Mouse (Mus musculus) lung, embryonic 14.5 days (tissue): ENCODE data around the gene Olfr652. TPM values are rescaled to one million over a fixed set of nuclear protein-coding genes. Genes with fewer than 3 reads are reported as not detected.

Experiments
- ATAC-seq: fragments of 200-750 bp; cut with Nextera tagmentation; 2 replicates; pipeline ENCODE4 v1.8.0; 2017; ENCODE audit warnings: mild to moderate bottlenecking, moderate TSS enrichment, moderate library complexity; ENCODE audit not compliant: insufficient read depth
- DNase-seq: peaks from one replicate; pipeline ENCODE4 v3.0.0-alpha.2; 2015
- H3K27ac ChIP-seq: fragments of 300-500 bp; sonication (generic); 2 replicates; pipeline ENCODE4 v1.5.1; 2014; ENCODE audit warnings: low read depth, mild to moderate bottlenecking, moderate library complexity
- H3K27me3 ChIP-seq: fragments of 300-500 bp; sonication (generic); 2 replicates; pipeline ENCODE4 v1.6.1; 2014; ENCODE audit warnings: low read length, control low read depth; ENCODE audit not compliant: insufficient read depth
- H3K36me3 ChIP-seq: fragments of 300-500 bp; sonication (generic); 2 replicates; pipeline ENCODE4 v1.6.1; 2014; ENCODE audit warnings: control low read depth; ENCODE audit not compliant: insufficient read depth
- H3K4me1 ChIP-seq: fragments of 300-500 bp; sonication (generic); 2 replicates; pipeline ENCODE4 v1.6.1; 2014; ENCODE audit warnings: antibody characterized with exemption, control low read depth; ENCODE audit not compliant: insufficient read depth
- H3K4me2 ChIP-seq: fragments of 300-500 bp; sonication (generic); 2 replicates; pipeline ENCODE4 v1.6.1; 2014; ENCODE audit warnings: mild to moderate bottlenecking
- H3K4me3 ChIP-seq: fragments of 300-500 bp; sonication (generic); 2 replicates; pipeline ENCODE4 v1.5.1; 2014; ENCODE audit warnings: low read depth, low read length
- H3K9ac ChIP-seq: fragments of 300-500 bp; sonication (generic); 2 replicates; pipeline ENCODE4 v1.6.1; 2014
- H3K9me3 ChIP-seq: fragments of 300-500 bp; sonication (generic); 2 replicates; pipeline ENCODE4 v1.6.1; 2016; ENCODE audit warnings: low read depth, low read length, control low read depth
- CTCF ChIP-seq: IDR thresholded peaks from 2 replicates; pipeline ENCODE4 v1.5.1; 2016; ENCODE audit warnings: antibody characterized with exemption, low read depth
- WGBS: fragments of 180-500 bp; shearing (Covaris S2); extraction: QIAGEN DNeasy Blood & Tissue Kit; methylation state at CpG from one replicate; pipeline ENCODE4 v1.1.7; 2014; 5-methylcytosine and 5-hydroxymethylcytosine counted together
- polyA plus RNA-seq: library from polyadenylated mRNA; unstranded; fragments of >200 nt; fragmentation: Nextera tagmentation; extraction: Ambion mirVana; gene quantifications from 2 replicates; pipeline ENCODE4 v1.2.1, GENCODE M21; 2014

The Olfr652 gene
- polyA plus RNA-seq, 1 experiment from 2014 or later: not detected

GRCm38 (mm10) chr7:104601679-104602078, 41.0 kb downstream of the Olfr652 start, which contains the start of gene Olfr655:
Gene Olfr655, minus strand, starts transcription at chr7:104601779.
- Histone ChIP-seq H3K4me2 (no peak within 1 kb of the TSS), H3K4me1 (no peaks in the 10 kb centered on the region), H3K9me3 (no peaks in the 10 kb centered on the region), H3K4me3 (no peak within 1 kb of the TSS), H3K27ac (no peak within 1 kb of the TSS), H3K9ac (no peak within 1 kb of the TSS), H3K27me3 (no peaks in the 10 kb centered on the region), H3K36me3 (no peaks in the 10 kb centered on the region)
- no peak for ATAC-seq
- 78% methylated on average over 2 of the region's 2 CpGs for WGBS
- no peak for DNase-seq
- no peak for TF ChIP-seq CTCF

- Histone ChIP-seq H3K4me3 (no peak overlapping the region), H3K4me2 (no peak overlapping the region), H3K9ac (no peak overlapping the region), H3K9me3 (no peaks in the 10 kb centered on the region), H3K36me3 (no peaks in the 10 kb centered on the region), H3K4me1 (no peaks in the 10 kb centered on the region), H3K27ac (no peak overlapping the region), H3K27me3 (no peaks in the 10 kb centered on the region)
- ATAC-seq: no peak
- 1% methylated on average over 3 of the region's 3 CpGs for WGBS
- peak; percentile 67 for DNase-seq
- peak; percentile 71 for TF ChIP-seq CTCF
Measured at GRCm38 (mm10) chr7:104603173-104603572, 42.5 kb downstream of the Olfr652 start.

GRCm38 (mm10) chr7:104604727-104605126, 44.0 kb downstream of the Olfr652 start:
- H3K27ac ChIP-seq: no peak overlapping the region
- no peaks in the 10 kb centered on the region for H3K9me3 ChIP-seq
- no peaks in the 10 kb centered on the region for H3K27me3 ChIP-seq
- no peak for TF ChIP-seq CTCF
- H3K4me3 ChIP-seq: no peak overlapping the region
- ATAC-seq (no peak), DNase-seq (no peak)
- H3K9ac ChIP-seq: no peak overlapping the region
- no peak overlapping the region for H3K4me2 ChIP-seq
- no peaks in the 10 kb centered on the region for H3K36me3 ChIP-seq
- H3K4me1 ChIP-seq: no peaks in the 10 kb centered on the region

GRCm38 (mm10) chr7:104613655-104614054, 53.0 kb downstream of the Olfr652 start, which contains the start of gene Olfr656:
Gene Olfr656, plus strand, starts transcription at chr7:104613955.
- Histone ChIP-seq H3K36me3 (no peaks in the 10 kb centered on the region), H3K9ac (no peak within 1 kb of the TSS), H3K4me3 (no peak within 1 kb of the TSS), H3K27ac (no peak within 1 kb of the TSS), H3K9me3 (no peaks in the 10 kb centered on the region), H3K27me3 (no peaks in the 10 kb centered on the region), H3K4me2 (no peak within 1 kb of the TSS), H3K4me1 (no peaks in the 10 kb centered on the region)
- TF ChIP-seq CTCF: no peak
- DNase-seq (no peak), ATAC-seq (no peak)
- 75% methylated on average over 4 of the region's 4 CpGs for WGBS

Other genes starting within 250 kb of the Olfr652 start
- gene Trim12a, start 245.4 kb upstream of the Olfr652 start, polyA plus RNA-seq: 3.2 and 3.6 TPM in 2 replicates
- gene Trim34b, start 231.4 kb upstream of the Olfr652 start, polyA plus RNA-seq: not detected in 2 replicates
- 1.0 and 1.4 TPM in 2 replicates for gene Trim12c, start 207.5 kb upstream of the Olfr652 start, polyA plus RNA-seq
- gene Trim30b, start 191.0 kb upstream of the Olfr652 start, polyA plus RNA-seq: 0.04 and 0.11 TPM in 2 replicates
- 0.24 and 0.32 TPM in 2 replicates for gene Trim30c, start 160.1 kb upstream of the Olfr652 start, polyA plus RNA-seq
- gene Trim30a, start 95.7 kb upstream of the Olfr652 start, polyA plus RNA-seq: 0.71 and 1.2 TPM in 2 replicates
- gene Trim30d, start 53.1 kb upstream of the Olfr652 start, polyA plus RNA-seq: 0.29 and 0.46 TPM in 2 replicates
- gene Olfr651, start 10.8 kb upstream of the Olfr652 start, polyA plus RNA-seq: not detected in 2 replicates
- not detected in 2 replicates for gene Olfr653, start 16.4 kb downstream of the Olfr652 start, polyA plus RNA-seq
- gene Olfr654, start 26.1 kb downstream of the Olfr652 start, polyA plus RNA-seq: not detected in 2 replicates
- not detected in 2 replicates for gene Olfr655, start 40.9 kb downstream of the Olfr652 start, polyA plus RNA-seq
- gene Olfr656, start 53.1 kb downstream of the Olfr652 start, polyA plus RNA-seq: not detected in 2 replicates
- not detected in 2 replicates for gene Olfr657, start 63.9 kb downstream of the Olfr652 start, polyA plus RNA-seq
- gene Olfr658, start 86.4 kb downstream of the Olfr652 start, polyA plus RNA-seq: 0.07 TPM in 1 of 2 replicates, not detected in the other
- gene Olfr659, start 105.9 kb downstream of the Olfr652 start, polyA plus RNA-seq: not detected in 2 replicates
- gene Olfr661, start 125.6 kb downstream of the Olfr652 start, polyA plus RNA-seq: not detected in 2 replicates
- not detected in 2 replicates for gene Usp17le, start 216.6 kb downstream of the Olfr652 start, polyA plus RNA-seq